Mouse (Mus musculus): Measurements from ENCODE around the gene Vmn1r231. TPM values are rescaled to one million over a fixed set of nuclear protein-coding genes. Genes with fewer than 3 reads are reported as not detected.

Vmn1r231 gene
- total RNA-seq, 1 experiment: not detected

DNA sequence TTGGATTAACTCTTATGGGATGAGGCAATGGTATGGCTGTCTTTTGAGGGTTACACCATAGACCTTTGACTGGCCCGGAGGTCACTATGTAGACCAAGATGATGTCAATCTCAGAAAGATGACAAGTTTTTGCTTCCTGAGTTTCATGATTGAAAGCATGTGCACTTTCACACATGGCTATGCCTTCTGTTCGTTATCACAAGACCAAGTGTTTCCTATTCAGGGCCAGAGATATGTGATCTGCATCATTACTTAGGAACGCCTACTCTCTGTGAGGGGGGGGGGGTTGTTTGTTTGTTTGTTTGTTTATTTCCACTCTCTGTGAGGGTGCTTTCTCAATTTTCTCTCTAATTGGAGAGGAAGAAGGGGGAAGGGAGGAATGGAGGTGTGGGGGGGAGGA, 39.3 kb upstream of the Vmn1r231 start:
- no peaks in the 10 kb centered on the region for H3K9me3 ChIP-seq (ENCODE audit: control insufficient read depth, insufficient read depth, low read depth, low read length)
- peak overlapping the region; percentile 64 to 93 for H3K4me3 ChIP-seq (ENCODE audit: insufficient read depth in 1 of 2, low read depth in 1 of 2, low read length in 2 of 2, poor library complexity in 1 of 2, severe bottlenecking in 1 of 2)
- peak overlapping the region; percentile 76; the same call in 1 of the 2 replicates for H3K9ac ChIP-seq (ENCODE audit: insufficient read depth, low read depth, low read length, poor library complexity, severe bottlenecking)
- TF ChIP-seq ZC3H11A (IDR thresholded peaks at IDR 0.05; ENCODE audit: borderline replicate concordance, low read depth, low read length) (no peak), MAFK (IDR thresholded peaks at IDR 0.05; ENCODE audit: insufficient read depth, low read depth, low read length) (no peak), HCFC1 (IDR thresholded peaks at IDR 0.05; ENCODE audit: borderline replicate concordance, insufficient read depth, low read length) (no peak), ZNF384 (IDR thresholded peaks at IDR 0.05; ENCODE audit: low read depth, low read length) (no peak), CHD2 (IDR thresholded peaks at IDR 0.05; ENCODE audit: low read depth, low read length) (no peak)
- H3K36me3 ChIP-seq (ENCODE audit: control insufficient read depth, insufficient read depth, low read length, poor library complexity, severe bottlenecking): no peaks in the 10 kb centered on the region; the same call in 1 of the 2 replicates
- peak overlapping the region; percentile 73; the same call in 1 of the 2 replicates for H3K27ac ChIP-seq (ENCODE audit: insufficient read depth, low read depth, low read length, poor library complexity, severe bottlenecking)
- H3K4me1 ChIP-seq (ENCODE audit: control insufficient read depth in 2 of 2, insufficient read depth in 2 of 2, low read length in 2 of 2, poor library complexity in 1 of 2): peaks cover 2 to 4% of the 10 kb centered on the region in 2 experiments; a peak in 2 of 4 replicates
- peak; percentile 3 for DNase-seq (ENCODE audit: low read depth, low spot score)
- in situ Hi-C loops (cut with MboI; ENCODE audit: low sequenced_read_pairs in 2 of 2, unreplicated experiment in 2 of 2): no loop called here

DNA sequence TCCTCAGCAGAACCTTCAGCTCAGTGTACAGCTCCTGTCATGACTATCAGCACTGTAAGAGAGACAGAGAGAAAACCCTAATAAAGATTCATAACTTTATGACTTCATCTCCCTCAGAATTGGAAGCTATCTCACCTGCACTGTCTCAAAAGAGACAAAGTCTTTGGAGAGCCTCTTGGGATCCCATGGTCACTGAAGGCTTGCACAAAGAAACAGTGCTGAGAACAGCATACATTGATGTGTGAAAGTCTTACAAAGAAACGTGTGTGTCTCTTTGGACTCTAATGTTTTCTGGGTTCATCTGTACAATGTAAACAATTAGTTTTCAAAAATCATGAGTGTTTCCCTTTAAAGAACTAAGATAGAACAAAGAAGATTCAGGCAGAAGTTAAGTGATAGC, 14.7 kb upstream of the Vmn1r231 start, which contains the start of gene Vmn1r232:
Gene Vmn1r232, minus strand, starts transcription at position 101 of the 400 bp plus-strand sequence.
- no peak for DNase-seq (ENCODE audit: low read depth, low spot score)
- TF ChIP-seq ZNF384 (IDR thresholded peaks at IDR 0.05; ENCODE audit: low read depth, low read length): no peak
- no peak for TF ChIP-seq HCFC1 (IDR thresholded peaks at IDR 0.05; ENCODE audit: borderline replicate concordance, insufficient read depth, low read length)
- TF ChIP-seq ZC3H11A (IDR thresholded peaks at IDR 0.05; ENCODE audit: borderline replicate concordance, low read depth, low read length): no peak
- Histone ChIP-seq H3K9me3 (ENCODE audit: control insufficient read depth, insufficient read depth, low read depth, low read length) (no peaks in the 10 kb centered on the region), H3K9ac (ENCODE audit: insufficient read depth, low read depth, low read length, poor library complexity, severe bottlenecking) (no peak within 1 kb of the TSS), H3K36me3 (ENCODE audit: control insufficient read depth, insufficient read depth, low read length, poor library complexity, severe bottlenecking) (no peaks in the 10 kb centered on the region), H3K4me3 (ENCODE audit: insufficient read depth in 1 of 2, low read depth in 1 of 2, low read length in 2 of 2, poor library complexity in 1 of 2, severe bottlenecking in 1 of 2) (no peak within 1 kb of the TSS), H3K4me1 (ENCODE audit: control insufficient read depth in 2 of 2, insufficient read depth in 2 of 2, low read length in 2 of 2, poor library complexity in 1 of 2) (no peaks in the 10 kb centered on the region), H3K27ac (ENCODE audit: insufficient read depth, low read depth, low read length, poor library complexity, severe bottlenecking) (no peak within 1 kb of the TSS)
- in situ Hi-C loops (cut with MboI; ENCODE audit: low sequenced_read_pairs in 2 of 2, unreplicated experiment in 2 of 2): no loop called here

DNA sequence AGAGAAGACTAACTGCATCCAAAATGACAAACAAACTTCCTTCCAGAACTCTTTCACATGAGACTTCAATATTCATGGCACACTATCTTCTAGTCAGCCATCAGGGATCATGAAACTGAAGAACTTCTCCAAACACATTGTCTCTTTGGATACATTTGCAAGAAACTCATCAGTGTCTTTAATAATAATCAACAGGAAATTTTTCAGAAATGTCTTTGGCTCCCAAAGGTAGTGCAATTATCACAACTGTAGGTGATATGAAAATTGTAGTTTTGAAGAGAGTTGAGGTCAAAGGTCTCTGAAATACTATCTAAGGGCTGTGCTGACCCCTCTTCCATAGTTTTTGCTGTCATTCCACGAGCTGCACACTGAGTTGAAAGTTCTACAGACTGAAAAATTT, 64.7 kb downstream of the Vmn1r231 start, which contains the start of gene Vmn1r230:
Gene Vmn1r230, plus strand, starts transcription at position 301 of the 400 bp plus-strand sequence.
- H3K9me3 ChIP-seq (ENCODE audit: control insufficient read depth, insufficient read depth, low read depth, low read length): no peaks in the 10 kb centered on the region
- H3K9ac ChIP-seq (ENCODE audit: insufficient read depth, low read depth, low read length, poor library complexity, severe bottlenecking): no peak within 1 kb of the TSS
- TF ChIP-seq ZC3H11A (IDR thresholded peaks at IDR 0.05; ENCODE audit: borderline replicate concordance, low read depth, low read length) (no peak), CHD2 (IDR thresholded peaks at IDR 0.05; ENCODE audit: low read depth, low read length) (no peak), MAFK (IDR thresholded peaks at IDR 0.05; ENCODE audit: insufficient read depth, low read depth, low read length) (no peak), HCFC1 (IDR thresholded peaks at IDR 0.05; ENCODE audit: borderline replicate concordance, insufficient read depth, low read length) (no peak), ZNF384 (IDR thresholded peaks at IDR 0.05; ENCODE audit: low read depth, low read length) (no peak)
- H3K4me3 ChIP-seq (ENCODE audit: insufficient read depth in 1 of 2, low read depth in 1 of 2, low read length in 2 of 2, poor library complexity in 1 of 2, severe bottlenecking in 1 of 2): no peak within 1 kb of the TSS
- H3K27ac ChIP-seq (ENCODE audit: insufficient read depth, low read depth, low read length, poor library complexity, severe bottlenecking): no peak within 1 kb of the TSS
- in situ Hi-C loops (cut with MboI; ENCODE audit: low sequenced_read_pairs in 2 of 2, unreplicated experiment in 2 of 2): no loop called here
- DNase-seq (ENCODE audit: low read depth, low spot score): no peak
- no peaks in the 10 kb centered on the region for H3K36me3 ChIP-seq (ENCODE audit: control insufficient read depth, insufficient read depth, low read length, poor library complexity, severe bottlenecking)
- no peaks in the 10 kb centered on the region for H3K4me1 ChIP-seq (ENCODE audit: control insufficient read depth in 2 of 2, insufficient read depth in 2 of 2, low read length in 2 of 2, poor library complexity in 1 of 2)

Other genes starting within 250 kb of the Vmn1r231 start
- not detected in 2 replicates for gene Vmn1r226, start 222.2 kb downstream of the Vmn1r231 start, total RNA-seq (2012; rRNA removed)
- gene Vmn1r227, start 175.2 kb downstream of the Vmn1r231 start, total RNA-seq (2012; rRNA removed): 0.16 and 0.22 TPM in 2 replicates
- not detected in 2 replicates for gene Vmn1r228, start 118.9 kb downstream of the Vmn1r231 start, total RNA-seq (2012; rRNA removed)
- not detected in 2 replicates for gene Vmn1r229, start 93.5 kb downstream of the Vmn1r231 start, total RNA-seq (2012; rRNA removed)
- gene Vmn1r230, start 64.6 kb downstream of the Vmn1r231 start, total RNA-seq (2012; rRNA removed): not detected in 2 replicates
- gene Vmn1r232, start 14.6 kb upstream of the Vmn1r231 start, total RNA-seq (2012; rRNA removed): not detected in 2 replicates
- gene Ppp2r1a, start 40.2 kb upstream of the Vmn1r231 start, total RNA-seq (2012; rRNA removed): 144 and 179 TPM in 2 replicates
- gene Vmn1r233, start 91.4 kb upstream of the Vmn1r231 start, total RNA-seq (2012; rRNA removed): not detected in 2 replicates
- 18.0 and 19.8 TPM in 2 replicates for gene Zfp160, start 103.8 kb upstream of the Vmn1r231 start, total RNA-seq (2012; rRNA removed)

All from ES-E14 (cell line).